Mouse (Mus musculus) urinary bladder, adult 2 months (tissue): Measurements from ENCODE around the gene Eif4a3. TPM values are rescaled to one million over a fixed set of nuclear protein-coding genes. Genes with fewer than 3 reads are reported as not detected.
"Not testable (repeated sequence)": the region's sequence is repeated elsewhere in the genome, so short reads cannot be mapped to it uniquely, and the experiment has no call there.

ENCODE experiments used
- DNase-seq: peaks from one replicate; pipeline ENCODE4 v3.0.0; 2022; ENCODE audit warnings: low spot score
- polyA plus RNA-seq: library from polyadenylated mRNA; depleted of rRNA; stranded (reverse); fragments of >200 nt; gene quantifications from 2 replicates; pipeline ENCODE4 v1.2.3, GENCODE M21; 2012; rRNA removed

Eif4a3 gene
- polyA plus RNA-seq, 1 experiment, result 121 TPM

DNA sequence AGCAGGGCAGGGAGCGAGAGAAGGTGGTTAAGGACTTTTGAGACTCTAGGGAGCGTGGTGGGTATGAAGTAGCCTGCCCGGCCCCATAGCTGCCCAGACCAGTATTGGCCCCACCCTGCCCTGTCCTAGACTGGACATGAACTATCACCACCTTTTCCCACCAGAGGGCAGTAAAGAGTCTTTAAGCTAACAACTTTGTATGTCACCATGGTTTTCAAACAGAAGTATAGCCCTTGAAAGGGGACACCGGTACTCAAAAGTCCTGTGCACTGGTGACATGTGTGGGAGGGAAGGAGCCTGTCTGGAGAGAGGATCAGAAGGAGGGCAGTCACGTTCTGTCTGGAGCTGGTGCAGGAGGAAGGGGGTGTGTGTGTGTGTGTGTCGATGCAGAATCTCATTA is 50.9 kb downstream of the Eif4a3 start:
- no peak for DNase-seq

DNA sequence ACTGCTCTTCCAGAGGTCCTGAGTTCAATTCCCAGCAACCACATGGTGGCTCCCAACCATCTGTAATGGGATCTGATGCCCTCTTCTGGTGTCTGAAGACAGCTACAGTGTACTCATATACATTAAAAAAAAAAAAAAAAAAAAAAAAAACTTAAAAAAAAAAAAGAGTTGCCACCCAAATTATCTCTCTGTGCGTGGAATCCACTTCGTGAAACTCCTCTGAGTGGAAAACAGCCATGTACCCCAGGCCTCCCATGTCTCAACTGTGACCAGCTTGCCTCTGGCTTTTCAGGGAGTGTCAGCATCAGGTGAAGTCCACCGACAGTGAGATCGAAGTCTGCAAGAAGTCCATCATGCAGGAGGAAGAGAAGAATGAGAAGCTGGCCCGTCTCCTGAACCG is 54.3 kb downstream of the Eif4a3 start:
- DNase-seq, result not testable (repeated sequence)

DNA sequence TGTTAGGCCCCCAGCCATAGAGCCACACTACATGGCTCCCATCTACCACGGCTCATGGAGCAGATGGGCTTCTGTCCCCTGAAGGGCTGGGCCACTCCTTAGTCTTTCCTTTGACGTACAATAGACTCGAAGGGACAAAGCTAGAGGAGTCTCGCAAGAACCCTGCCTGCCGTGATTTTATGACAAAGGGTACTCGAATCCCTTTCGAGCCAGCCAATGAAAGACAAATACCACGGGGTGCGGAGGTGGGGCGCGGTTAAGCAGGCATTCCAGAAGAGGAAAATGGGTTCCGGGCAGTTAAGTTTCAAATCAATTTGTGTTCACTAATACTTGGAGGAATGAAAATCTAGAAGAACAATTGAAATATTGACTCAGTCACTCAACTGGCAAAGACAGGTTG is 60.4 kb downstream of the Eif4a3 start:
- DNase-seq, result no peak

Other genes starting within 250 kb of the Eif4a3 start
- gene Cbx4, start 213.9 kb downstream of the Eif4a3 start, polyA plus RNA-seq, result 32.2 and 36.0 TPM in 2 replicates
- gene Tbc1d16, start 71.6 kb downstream of the Eif4a3 start, polyA plus RNA-seq, result 15.8 and 20.8 TPM in 2 replicates
- gene Ccdc40, start 71.5 kb downstream of the Eif4a3 start, polyA plus RNA-seq, result 0.66 and 0.77 TPM in 2 replicates
- 95.0 and 113 TPM in 2 replicates for gene Gaa, start 32.2 kb downstream of the Eif4a3 start, polyA plus RNA-seq
- 4.7 and 5.0 TPM in 2 replicates for gene Card14, start 7.7 kb upstream of the Eif4a3 start, polyA plus RNA-seq
- 8.2 and 11.6 TPM in 2 replicates for gene Sgsh, start 55.4 kb upstream of the Eif4a3 start, polyA plus RNA-seq
- gene Slc26a11, start 55.5 kb upstream of the Eif4a3 start, polyA plus RNA-seq, result 10.0 and 11.7 TPM in 2 replicates
- 42.4 and 42.5 TPM in 2 replicates for gene Rnf213, start 93.0 kb upstream of the Eif4a3 start, polyA plus RNA-seq
- 15.7 and 17.7 TPM in 2 replicates for gene Endov, start 191.3 kb upstream of the Eif4a3 start, polyA plus RNA-seq
- 1.8 and 2.3 TPM in 2 replicates for gene Nptx1, start 247.7 kb upstream of the Eif4a3 start, polyA plus RNA-seq